ENCODE assay signal across 8 mouse cellular contexts in genomic region chr4:138462971-138463831, GRCm38 (mm10). TPM values are rescaled to one million over a fixed set of nuclear protein-coding genes. Genes with fewer than 3 reads are reported as not detected.
A peak's percentile ranks its signal among the peaks of the same experiment; 100 is the strongest.
DNase-seq lines count a peak whose midpoint lies in the region; ATAC-seq lines count a peak whose summit lies in the region.

No protein-coding gene starts in this region.

- H3K4me2 ChIP-seq in forebrain, embryonic 14.5 days (ENCODE audit: low read length): peak overlapping the region; percentile 38
- peak overlapping the region; percentile 46 for H3K4me2 ChIP-seq in intestine, embryonic 14.5 days (ENCODE audit: low read length)
- H3K4me2 ChIP-seq in liver, embryonic 11.5 days: peak overlapping the region; percentile 49

- peak; percentile 47 for DNase-seq in adrenal gland, postnatal 10 days
- no peak for DNase-seq in adrenal gland, postnatal 25 days
- peak; percentile 86 for DNase-seq in Muller cell, postnatal 12 days (ENCODE audit: inconsistent ontology term)
- DNase-seq in forebrain, embryonic 14.5 days (ENCODE audit: low spot score): peak; percentile 79
- no peak for DNase-seq in intestine, embryonic 14.5 days (ENCODE audit: low spot score)
- DNase-seq in liver, embryonic 11.5 days (ENCODE audit: low spot score): no peak
- DNase-seq in retina, embryonic 14.5 days (ENCODE audit: low spot score): peak; percentile 67

- peaks cover 8% of the 10 kb centered on the region for H3K27me3 ChIP-seq in forebrain, embryonic 14.5 days (replicated peaks; ENCODE audit: control insufficient read depth, insufficient read depth, low read length)
- no peaks in the 10 kb centered on the region for H3K27me3 ChIP-seq in intestine, embryonic 14.5 days (replicated peaks; ENCODE audit: control insufficient read depth, insufficient read depth, low read length)
- peaks cover 61% of the 10 kb centered on the region for H3K27me3 ChIP-seq in liver, embryonic 11.5 days (replicated peaks; ENCODE audit: control insufficient read depth, insufficient read depth, low read length)

- H3K4me1 ChIP-seq in forebrain, embryonic 14.5 days (ENCODE audit: control insufficient read depth, insufficient read depth, low read length): peaks cover 27% of the 10 kb centered on the region
- peaks cover 58% of the 10 kb centered on the region for H3K4me1 ChIP-seq in intestine, embryonic 14.5 days (replicated peaks; ENCODE audit: control insufficient read depth, insufficient read depth, low read length)
- peaks cover 16% of the 10 kb centered on the region for H3K4me1 ChIP-seq in liver, embryonic 11.5 days (replicated peaks; ENCODE audit: control insufficient read depth, insufficient read depth, low read length)

- H3K4me3 ChIP-seq in forebrain, embryonic 14.5 days (ENCODE audit: low read depth, low read length): no peak overlapping the region
- 0 out of 2 replicates have a peak overlapping the region, but pooled peaks have one; percentile 15 for H3K4me3 ChIP-seq in intestine, embryonic 14.5 days (ENCODE audit: low read depth, low read length)
- H3K4me3 ChIP-seq in liver, embryonic 11.5 days (ENCODE audit: low read depth, low read length): peak overlapping the region; percentile 20; the same call in 1 of the 2 replicates

- peak; percentile 27; the same call in 1 of the 2 replicates for ATAC-seq in forebrain, embryonic 14.5 days
- peak; percentile 32 for ATAC-seq in intestine, embryonic 14.5 days (replicated peaks; ENCODE audit: low FRiP score, low TSS enrichment, low read depth)
- ATAC-seq in liver, embryonic 11.5 days (replicated peaks; ENCODE audit: low FRiP score): no peak; the same call in 1 of the 2 replicates
- ATAC-seq in megakaryocyte progenitor cell, adult 5-6 weeks (replicated peaks; ENCODE audit: poor library complexity): no peak

- 5% methylated on average over 11 of the region's 11 CpGs for WGBS in forebrain, embryonic 14.5 days
- 2% methylated on average over 11 of the region's 11 CpGs for WGBS in intestine, embryonic 14.5 days
- WGBS in liver, embryonic 11.5 days: 4% methylated on average over 11 of the region's 11 CpGs

- peak overlapping the region; percentile 41 for H3K9ac ChIP-seq in forebrain, embryonic 14.5 days (ENCODE audit: low read length)
- no peak overlapping the region for H3K9ac ChIP-seq in intestine, embryonic 14.5 days (ENCODE audit: low read length)
- H3K9ac ChIP-seq in liver, embryonic 11.5 days (ENCODE audit: low read depth, low read length): no peak overlapping the region

- H3K27ac ChIP-seq in forebrain, embryonic 14.5 days (ENCODE audit: low read depth, low read length): peak overlapping the region; percentile 70
- peak overlapping the region; percentile 98 for H3K27ac ChIP-seq in intestine, embryonic 14.5 days (ENCODE audit: low read depth)
- peak overlapping the region; percentile 87 for H3K27ac ChIP-seq in liver, embryonic 11.5 days (ENCODE audit: low read depth, low read length)

- no peaks in the 10 kb centered on the region for H3K36me3 ChIP-seq in forebrain, embryonic 14.5 days (ENCODE audit: control insufficient read depth, insufficient read depth, low read length)
- H3K36me3 ChIP-seq in intestine, embryonic 14.5 days (ENCODE audit: control insufficient read depth, insufficient read depth, low read length): 0 out of 2 replicates have a peak, but pooled peaks cover 6% of the 10 kb centered on the region
- no peaks in the 10 kb centered on the region for H3K36me3 ChIP-seq in liver, embryonic 11.5 days (ENCODE audit: control insufficient read depth, insufficient read depth, low read length)

- H3K9me3 ChIP-seq in forebrain, embryonic 14.5 days (replicated peaks; ENCODE audit: control insufficient read depth, low read length): no peaks in the 10 kb centered on the region
- H3K9me3 ChIP-seq in intestine, embryonic 14.5 days (ENCODE audit: control insufficient read depth, low read length): no peaks in the 10 kb centered on the region
- no peaks in the 10 kb centered on the region for H3K9me3 ChIP-seq in liver, embryonic 11.5 days (ENCODE audit: control insufficient read depth, low read length)

RNA-seq across cellular contexts. Expression of gene Camk2n1, which starts 9.1 kb away (rescaled TPM):
- 10 to 100 TPM; 17.3 to 22.9 TPM for total RNA-seq in adrenal gland, postnatal 10 days (2021)
- total RNA-seq in adrenal gland, postnatal 25 days (2021): 24.8 and 26.3 TPM in 2 replicates
- 7.5 and 7.8 TPM in 2 replicates for polyA plus RNA-seq in forebrain, embryonic 14.5 days (2014; fragmentation: Nextera tagmentation; extraction: Ambion mirVana)
- 5.3 and 5.9 TPM in 2 replicates for polyA plus RNA-seq in intestine, embryonic 14.5 days (2014; fragmentation: Nextera tagmentation; extraction: Ambion mirVana)
- 2.1 TPM in 2 replicates for polyA plus RNA-seq in liver, embryonic 11.5 days (2014; fragmentation: Nextera tagmentation; extraction: Ambion mirVana)
- total RNA-seq in megakaryocyte progenitor cell, adult 5-6 weeks (2015): 0.02 TPM in 1 of 2 replicates, not detected in the other
- total RNA-seq in megakaryocyte progenitor cell, adult 5-6 weeks (2017): 0.03 TPM in 1 of 2 replicates, not detected in the other

RNA-seq across cellular contexts. Expression of gene Mul1, which starts 28.7 kb away (rescaled TPM):
- total RNA-seq in adrenal gland, postnatal 10 days (2021): 10 to 100 TPM; 54.7 to 56.9 TPM
- 26.7 and 50.4 TPM in 2 replicates for total RNA-seq in adrenal gland, postnatal 25 days (2021)
- 16.2 and 21.9 TPM in 2 replicates for polyA plus RNA-seq in forebrain, embryonic 14.5 days (2014; fragmentation: Nextera tagmentation; extraction: Ambion mirVana)
- polyA plus RNA-seq in intestine, embryonic 14.5 days (2014; fragmentation: Nextera tagmentation; extraction: Ambion mirVana): 19.4 and 20.1 TPM in 2 replicates
- 15.1 and 17.9 TPM in 2 replicates for polyA plus RNA-seq in liver, embryonic 11.5 days (2014; fragmentation: Nextera tagmentation; extraction: Ambion mirVana)
- total RNA-seq in megakaryocyte progenitor cell, adult 5-6 weeks (2015): 4.5 and 6.1 TPM in 2 replicates
- 4.7 and 6.4 TPM in 2 replicates for total RNA-seq in megakaryocyte progenitor cell, adult 5-6 weeks (2017)

Comparison
In these comparisons a context has a peak if more than half of its experiments do, and no peak if none do; other contexts are left out.
1. DNase-seq: peak in adrenal gland, postnatal 10 days (single experiment), Muller cell, postnatal 12 days (single experiment), forebrain, embryonic 14.5 days (single experiment) and retina, embryonic 14.5 days (single experiment); none in adrenal gland, postnatal 25 days (single experiment), intestine, embryonic 14.5 days (single experiment) and liver, embryonic 11.5 days (single experiment).
2. ATAC-seq: peak in forebrain, embryonic 14.5 days (single experiment) and intestine, embryonic 14.5 days (single experiment); none in liver, embryonic 11.5 days (single experiment) and megakaryocyte progenitor cell, adult 5-6 weeks (single experiment).
3. RNA of gene Camk2n1, which starts 9.1 kb away (total RNA-seq): 24.8 to 26.3 TPM in adrenal gland, postnatal 25 days and 17.3 to 22.9 TPM in adrenal gland, postnatal 10 days; 0.02 to 0.03 TPM in megakaryocyte progenitor cell, adult 5-6 weeks; every median in the first group is over 10 times any median in the second.
4. Peak in every context shown above with its lines, with median percentiles within 50 percentile points of each other: H3K27ac ChIP-seq and H3K4me2 ChIP-seq.